Mouse (Mus musculus): ENCODE data around the gene Gm49380. TPM values are rescaled to one million over a fixed set of nuclear protein-coding genes. Genes with fewer than 3 reads are reported as not detected.

Gm49380 gene
- polyA plus RNA-seq, 1 experiment from 2014 or later, result not detected

DNA sequence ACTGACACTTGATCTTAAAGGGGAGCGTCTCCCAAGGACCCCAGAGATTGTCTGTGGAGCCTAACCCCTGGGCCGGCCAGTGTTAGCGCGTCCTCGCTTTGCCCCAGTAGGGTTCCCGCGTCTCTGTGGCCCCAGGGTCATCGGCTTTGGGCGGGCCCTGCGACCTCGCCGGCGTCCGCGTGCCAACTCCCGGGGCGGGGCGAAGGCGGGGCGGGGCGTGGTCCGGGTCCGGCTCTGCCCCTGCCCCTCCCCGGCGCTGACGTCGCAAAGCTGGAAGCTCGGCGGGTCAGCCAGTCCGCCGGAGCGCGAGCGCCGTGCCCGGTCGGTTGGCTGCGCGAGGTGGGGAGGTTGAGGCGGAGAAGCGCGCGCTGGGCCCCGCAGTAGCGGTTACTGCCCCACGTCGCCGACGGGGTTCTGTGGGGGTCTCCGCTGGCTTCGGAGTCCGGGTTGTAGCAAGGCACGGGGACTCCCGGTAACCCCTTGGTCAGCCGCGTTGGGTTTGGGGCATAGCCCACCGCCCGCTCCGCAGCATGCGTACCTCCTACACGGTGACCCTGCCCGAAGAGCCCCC lies 28.6 kb downstream of the Gm49380 start:
- H3K27me3 ChIP-seq, result peaks cover 30% of the 10 kb centered on the region
- peak; percentile 45 for ATAC-seq (ENCODE audit: low FRiP score, low read depth)

DNA sequence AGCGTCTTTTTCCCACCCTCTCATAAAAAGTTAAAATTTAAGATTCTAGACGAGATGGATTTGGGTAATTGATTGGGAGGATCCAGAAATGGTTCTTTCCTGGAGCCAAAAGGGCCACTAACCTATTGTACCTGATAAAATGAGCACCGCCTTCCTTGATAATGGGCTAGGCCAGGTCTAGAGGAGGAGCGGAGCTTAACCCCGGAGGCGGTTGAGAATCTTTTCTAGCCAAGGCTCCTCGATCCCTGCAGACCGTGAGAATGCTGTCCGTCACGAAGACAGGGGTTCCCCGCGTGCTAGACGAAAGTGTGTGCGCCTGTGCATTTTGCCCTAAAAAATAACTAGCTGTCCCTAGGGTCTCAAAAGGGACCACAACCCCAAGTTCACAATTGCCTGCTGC lies 29.1 kb downstream of the Gm49380 start:
- Histone ChIP-seq H3K4me3 (peak overlapping the region; percentile 53), H3K9ac (peak overlapping the region; percentile 49), H3K27ac (replicated peaks) (no peak overlapping the region), H3K27me3 (peaks cover 30% of the 10 kb centered on the region), H3K9me3 (no peaks in the 10 kb centered on the region), H3K36me3 (no peaks in the 10 kb centered on the region), H3K4me2 (peak overlapping the region; percentile 98), H3K4me1 (replicated peaks) (peaks cover 40% of the 10 kb centered on the region)
- 3% methylated on average over 14 of the region's 14 CpGs for WGBS
- no peak for ATAC-seq (ENCODE audit: low FRiP score, low read depth)

More for the DNA sequence above, 28.6 kb downstream of the Gm49380 start:
- WGBS, result under 1% methylated on average over 54 of the region's 62 CpGs
- Histone ChIP-seq H3K4me2 (peak overlapping the region; percentile 98), H3K4me3 (peak overlapping the region; percentile 53), H3K9ac (peak overlapping the region; percentile 49), H3K36me3 (no peaks in the 10 kb centered on the region), H3K4me1 (replicated peaks) (peaks cover 40% of the 10 kb centered on the region), H3K9me3 (no peaks in the 10 kb centered on the region), H3K27ac (replicated peaks) (no peak overlapping the region)

DNA sequence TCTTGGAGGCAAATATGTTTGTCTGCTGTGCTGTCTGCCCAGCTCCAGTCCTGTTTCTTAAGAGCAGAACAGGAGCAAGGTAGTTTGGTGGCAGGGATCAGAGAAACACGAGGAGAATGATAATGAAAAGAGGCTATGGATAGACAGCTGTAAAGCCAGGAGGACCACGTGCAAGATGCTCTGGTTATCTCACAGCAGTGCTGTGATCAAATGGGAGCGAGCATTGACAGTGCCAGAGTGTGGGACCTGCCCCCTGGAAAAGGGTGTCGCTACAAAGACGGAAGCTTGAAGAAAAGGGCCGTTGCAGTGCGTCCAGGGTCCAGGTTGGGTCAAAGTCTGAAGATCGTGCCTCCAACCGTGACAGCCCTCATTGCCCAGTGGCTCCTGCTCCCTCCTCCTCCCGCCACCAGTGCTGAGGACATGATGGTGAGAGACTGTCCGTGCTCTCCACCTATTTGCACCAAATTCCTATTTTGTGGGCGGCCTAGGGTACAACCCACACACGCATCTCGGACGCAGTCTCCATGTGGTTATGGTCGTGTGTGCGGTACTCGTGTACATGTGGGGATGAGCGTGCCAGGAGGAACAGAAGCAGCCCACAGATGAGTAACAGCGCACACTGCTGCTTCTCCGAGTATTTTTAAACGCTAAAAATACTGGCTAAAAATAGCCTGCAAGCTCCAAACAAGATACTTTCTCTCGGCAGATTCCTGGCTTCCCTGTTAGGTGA lies 29.7 kb downstream of the Gm49380 start:
- no peak overlapping the region for H3K9ac ChIP-seq
- H3K4me1 ChIP-seq (replicated peaks), result peaks cover 46% of the 10 kb centered on the region
- no peak for ATAC-seq (ENCODE audit: low FRiP score, low read depth)
- peak overlapping the region; percentile 53 for H3K4me3 ChIP-seq
- peaks cover 30% of the 10 kb centered on the region for H3K27me3 ChIP-seq
- 12% methylated on average over 23 of the region's 23 CpGs for WGBS
- no peak overlapping the region for H3K27ac ChIP-seq (replicated peaks)
- H3K4me2 ChIP-seq, result peak overlapping the region; percentile 98
- H3K36me3 ChIP-seq, result no peaks in the 10 kb centered on the region
- H3K9me3 ChIP-seq, result no peaks in the 10 kb centered on the region

DNA sequence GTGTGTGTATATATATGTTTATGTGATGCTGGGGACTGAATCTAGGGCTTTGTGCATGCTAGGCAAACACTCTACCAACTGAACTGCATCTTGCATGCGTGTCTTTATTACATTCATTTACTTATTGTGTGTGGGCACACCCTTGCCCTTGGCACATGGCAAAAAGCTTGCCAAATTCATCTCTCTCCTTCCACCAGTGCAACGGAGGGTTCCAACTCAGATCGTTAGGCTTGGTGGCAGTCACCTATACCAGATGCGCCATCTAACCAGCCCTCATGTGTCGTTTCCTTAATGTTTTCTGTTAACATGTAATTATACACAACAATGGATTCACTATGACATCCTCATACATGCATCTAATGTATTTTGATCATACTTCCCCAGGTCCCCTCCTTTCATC lies 31.0 kb downstream of the Gm49380 start:
- WGBS, result 84% methylated on average over 5 of the region's 5 CpGs
- Histone ChIP-seq H3K36me3 (no peaks in the 10 kb centered on the region), H3K27me3 (peaks cover 28% of the 10 kb centered on the region), H3K9me3 (no peaks in the 10 kb centered on the region), H3K4me2 (no peak overlapping the region), H3K4me1 (replicated peaks) (peaks cover 41% of the 10 kb centered on the region), H3K4me3 (no peak overlapping the region), H3K27ac (replicated peaks) (no peak overlapping the region), H3K9ac (no peak overlapping the region)
- ATAC-seq (ENCODE audit: low FRiP score, low read depth), result no peak

DNA sequence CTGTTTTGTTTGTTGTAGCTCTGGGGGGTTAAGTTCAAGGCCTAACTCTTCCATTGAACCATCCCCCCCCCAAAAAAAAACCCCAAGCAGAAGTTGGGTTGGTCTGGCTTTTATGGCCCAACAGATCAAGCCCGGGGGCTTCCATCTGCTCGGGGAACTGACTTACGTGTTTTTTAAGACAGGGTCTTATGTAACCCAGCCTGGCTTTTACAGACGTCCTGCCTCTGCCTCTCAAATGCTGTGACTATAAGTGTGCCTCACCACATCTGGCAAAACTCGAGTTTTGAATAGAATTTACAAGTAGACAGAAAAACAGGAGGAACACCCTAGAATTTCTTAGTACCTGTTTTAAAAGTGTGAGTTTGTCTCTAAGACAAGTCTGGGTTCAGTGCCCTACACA lies 31.7 kb downstream of the Gm49380 start:
- peaks cover 41% of the 10 kb centered on the region for H3K4me1 ChIP-seq (replicated peaks)
- no peaks in the 10 kb centered on the region for H3K36me3 ChIP-seq
- H3K4me2 ChIP-seq, result no peak overlapping the region
- no peak for ATAC-seq (ENCODE audit: low FRiP score, low read depth)
- H3K27ac ChIP-seq (replicated peaks), result no peak overlapping the region
- no peaks in the 10 kb centered on the region for H3K9me3 ChIP-seq
- no peak overlapping the region for H3K9ac ChIP-seq
- no peak overlapping the region for H3K4me3 ChIP-seq
- H3K27me3 ChIP-seq, result peaks cover 24% of the 10 kb centered on the region
- 82% methylated on average over 5 of the region's 5 CpGs for WGBS

DNA sequence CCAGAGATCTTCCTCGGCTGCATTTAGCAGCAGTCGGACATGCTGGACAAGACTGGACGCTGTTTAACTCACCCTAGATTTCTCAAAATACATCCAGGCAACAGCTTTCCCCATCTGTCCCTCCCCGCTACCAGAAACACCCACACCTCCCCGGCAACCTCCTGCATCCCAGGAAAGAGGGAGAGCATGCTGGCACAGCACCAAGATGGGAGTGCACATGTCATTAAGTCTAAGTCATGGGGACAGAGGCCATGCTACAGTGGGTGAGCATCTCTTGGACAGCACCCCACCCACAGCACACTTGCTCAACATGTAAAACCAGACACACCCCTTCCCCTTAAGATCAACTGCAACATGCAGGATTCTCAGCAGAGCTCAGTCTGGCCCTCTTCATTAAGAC lies 32.3 kb downstream of the Gm49380 start:
- H3K27me3 ChIP-seq, result peaks cover 18% of the 10 kb centered on the region
- H3K27ac ChIP-seq (replicated peaks), result no peak overlapping the region
- 67% methylated on average over 5 of the region's 5 CpGs for WGBS
- no peak overlapping the region for H3K4me3 ChIP-seq
- peaks cover 41% of the 10 kb centered on the region for H3K4me1 ChIP-seq (replicated peaks)
- no peak overlapping the region for H3K4me2 ChIP-seq
- no peak overlapping the region for H3K9ac ChIP-seq
- no peaks in the 10 kb centered on the region for H3K9me3 ChIP-seq
- H3K36me3 ChIP-seq, result no peaks in the 10 kb centered on the region
- no peak for ATAC-seq (ENCODE audit: low FRiP score, low read depth)

DNA sequence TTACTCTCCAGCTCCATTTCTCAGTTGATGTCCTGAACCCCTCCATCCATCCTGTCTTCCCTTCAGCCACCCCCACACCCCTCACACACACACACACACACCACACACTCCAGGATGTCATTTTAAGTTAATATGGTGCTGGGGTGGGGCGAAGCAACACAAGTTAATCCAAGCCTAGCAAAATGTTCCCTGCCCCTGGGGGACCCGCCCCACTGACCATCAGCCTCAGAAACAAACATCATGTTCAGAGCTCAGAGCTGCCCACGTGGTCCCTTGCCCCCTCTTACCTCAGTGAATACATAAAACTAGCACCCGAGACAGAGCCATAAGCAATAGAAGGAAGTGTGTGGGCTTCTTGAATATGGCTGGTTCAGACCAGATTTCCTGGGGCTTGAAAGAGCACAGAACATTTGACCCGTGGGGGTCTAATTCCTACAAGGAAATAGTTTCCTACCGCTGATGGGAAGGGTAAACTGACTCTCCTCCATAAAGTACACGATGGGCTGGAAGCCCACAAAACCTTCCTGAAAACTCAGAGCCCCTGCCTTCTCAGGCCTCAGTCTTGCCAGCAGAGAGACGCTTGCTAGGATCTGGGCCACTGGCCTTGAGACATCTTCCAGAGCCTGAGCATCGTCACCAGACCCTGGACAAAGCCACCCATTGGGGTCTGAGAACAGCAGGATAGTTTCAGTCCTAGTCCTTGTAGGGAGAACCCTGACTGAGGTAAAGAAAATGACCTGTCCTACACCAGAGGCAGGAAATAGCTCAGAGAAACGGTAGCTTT lies 33.1 kb downstream of the Gm49380 start:
- Histone ChIP-seq H3K9ac (no peak overlapping the region), H3K4me1 (replicated peaks) (peaks cover 34% of the 10 kb centered on the region), H3K4me3 (no peak overlapping the region), H3K9me3 (no peaks in the 10 kb centered on the region), H3K36me3 (no peaks in the 10 kb centered on the region), H3K27ac (replicated peaks) (no peak overlapping the region), H3K27me3 (peaks cover 14% of the 10 kb centered on the region), H3K4me2 (no peak overlapping the region)
- ATAC-seq (ENCODE audit: low FRiP score, low read depth), result no peak
- 77% methylated on average over 10 of the region's 10 CpGs for WGBS

DNA sequence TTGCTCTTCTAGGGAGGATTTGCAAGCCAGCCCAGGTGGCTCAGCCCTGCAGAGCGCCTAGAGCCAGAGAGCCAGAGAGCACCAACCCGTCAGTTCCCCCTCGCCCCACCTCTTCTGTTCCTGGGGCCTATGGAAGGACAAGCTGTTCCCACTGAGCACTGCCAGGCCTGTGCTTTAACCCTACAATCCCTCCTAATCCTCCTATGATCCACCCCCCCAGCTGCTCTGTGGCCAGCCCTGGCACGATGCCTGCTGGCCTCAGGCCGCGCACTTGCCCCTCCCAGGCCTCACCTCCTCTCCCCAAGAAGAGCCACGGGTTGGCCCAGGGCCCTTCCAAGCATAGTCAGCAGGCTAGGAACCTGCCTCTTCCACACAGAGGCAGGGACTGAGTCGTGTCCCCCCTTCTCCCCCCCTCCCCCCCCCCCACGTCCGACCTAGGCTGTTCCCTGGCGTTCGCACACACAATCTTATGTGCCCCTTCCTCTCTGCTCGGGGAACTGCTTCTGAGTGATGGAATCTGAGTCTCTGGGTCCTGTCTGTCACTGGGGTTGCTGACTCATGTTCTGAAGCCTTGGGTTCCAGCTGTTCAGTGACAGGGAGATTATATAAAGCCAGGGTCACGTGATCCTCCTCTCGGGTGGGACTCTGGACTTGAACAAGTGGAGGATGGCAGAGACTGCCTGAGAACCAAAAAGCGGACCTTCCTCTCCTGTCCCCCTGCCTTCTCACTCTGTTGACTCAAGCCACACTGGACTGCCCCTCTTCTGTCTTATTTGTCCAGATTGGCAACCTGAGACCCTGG lies 34.1 kb downstream of the Gm49380 start:
- no peaks in the 10 kb centered on the region for H3K9me3 ChIP-seq
- 0 out of 2 replicates have a peak overlapping the region, but pooled peaks have one; percentile 6 for H3K4me2 ChIP-seq
- 41% methylated on average over 15 of the region's 16 CpGs for WGBS
- H3K27ac ChIP-seq (replicated peaks), result no peak overlapping the region
- no peak overlapping the region for H3K4me3 ChIP-seq
- peaks cover 14% of the 10 kb centered on the region for H3K27me3 ChIP-seq
- ATAC-seq (ENCODE audit: low FRiP score, low read depth), result peak; percentile 73
- H3K36me3 ChIP-seq, result no peaks in the 10 kb centered on the region
- peaks cover 24% of the 10 kb centered on the region for H3K4me1 ChIP-seq (replicated peaks)
- H3K9ac ChIP-seq, result no peak overlapping the region

DNA sequence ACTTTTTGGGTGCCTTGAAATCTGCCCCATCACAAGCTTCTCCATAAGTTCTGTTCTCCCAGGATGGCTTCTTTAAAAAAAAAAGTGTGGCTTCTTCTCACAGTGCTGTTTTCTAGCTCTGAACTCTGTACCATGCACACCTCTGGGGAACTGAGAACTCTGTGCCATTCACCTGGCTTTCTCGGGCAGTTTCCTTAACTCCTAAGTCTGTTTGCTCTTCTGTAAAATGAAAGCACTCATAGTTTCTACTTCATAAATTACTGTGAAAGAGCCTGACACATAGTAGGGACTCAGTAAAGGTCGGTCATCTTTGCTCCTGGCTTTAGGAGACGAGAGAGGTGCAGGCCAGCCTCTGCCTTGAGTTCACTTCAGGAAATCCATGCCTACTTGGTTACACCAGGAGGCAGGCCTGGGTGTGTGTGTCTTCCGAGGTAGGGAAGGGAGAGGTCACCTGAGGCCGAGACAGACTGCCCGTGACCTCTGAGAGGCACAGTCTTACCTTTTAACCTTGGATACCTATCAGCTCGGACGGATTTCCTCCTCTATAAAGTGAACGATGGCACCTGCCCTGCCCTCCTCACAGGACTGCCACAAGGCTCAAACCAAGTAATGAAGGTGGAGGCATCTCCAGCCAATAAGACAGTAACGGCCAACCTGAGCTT lies 35.0 kb downstream of the Gm49380 start:
- no peak for ATAC-seq (ENCODE audit: low FRiP score, low read depth)
- no peaks in the 10 kb centered on the region for H3K9me3 ChIP-seq
- H3K4me1 ChIP-seq (replicated peaks), result peaks cover 18% of the 10 kb centered on the region
- no peaks in the 10 kb centered on the region for H3K36me3 ChIP-seq
- H3K4me3 ChIP-seq, result no peak overlapping the region
- no peak overlapping the region for H3K9ac ChIP-seq
- peaks cover 10% of the 10 kb centered on the region for H3K27me3 ChIP-seq
- WGBS, result 85% methylated on average over 10 of the region's 10 CpGs
- H3K27ac ChIP-seq (replicated peaks), result no peak overlapping the region
- 0 out of 2 replicates have a peak overlapping the region, but pooled peaks have one; percentile 6 for H3K4me2 ChIP-seq

DNA sequence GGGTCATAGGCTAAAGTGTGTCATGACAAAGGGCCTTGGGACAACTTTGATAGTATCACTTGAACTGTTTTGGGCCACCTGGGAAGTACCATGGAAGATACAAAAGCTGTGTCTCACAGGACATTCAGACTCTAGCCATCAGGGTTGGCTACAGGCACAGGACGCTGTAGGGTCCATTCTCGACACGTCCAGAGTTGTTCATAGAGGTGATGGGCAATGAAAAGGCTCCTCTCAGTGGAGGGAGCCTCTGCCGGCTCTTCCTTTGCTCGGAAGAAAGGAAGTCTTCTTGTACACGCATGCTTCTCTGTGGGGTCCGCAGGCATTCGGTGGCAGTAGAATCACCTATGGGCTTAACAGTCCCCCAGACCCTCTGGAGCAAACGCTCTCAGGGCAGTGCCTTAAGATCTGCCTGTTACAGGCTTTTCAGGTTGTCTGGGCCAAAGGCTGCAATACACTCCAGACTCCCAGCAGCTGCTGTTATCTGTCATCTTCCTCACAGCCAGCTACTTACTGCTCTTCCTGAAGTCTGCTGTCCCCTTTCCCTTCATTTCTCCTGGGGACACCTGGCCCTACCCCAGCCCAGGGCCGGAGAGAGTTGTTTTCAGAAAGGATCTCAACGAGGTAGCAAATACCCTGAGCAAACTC lies 35.9 kb downstream of the Gm49380 start:
- no peak overlapping the region for H3K4me2 ChIP-seq
- no peak for ATAC-seq (ENCODE audit: low FRiP score, low read depth)
- H3K27ac ChIP-seq (replicated peaks), result no peak overlapping the region
- H3K4me1 ChIP-seq (replicated peaks), result peaks cover 22% of the 10 kb centered on the region
- peaks cover 3% of the 10 kb centered on the region; the same call in 1 of the 2 replicates for H3K27me3 ChIP-seq
- 86% methylated on average over 11 of the region's 11 CpGs for WGBS
- no peak overlapping the region for H3K4me3 ChIP-seq
- H3K9ac ChIP-seq, result no peak overlapping the region
- H3K36me3 ChIP-seq, result no peaks in the 10 kb centered on the region
- H3K9me3 ChIP-seq, result no peaks in the 10 kb centered on the region

DNA sequence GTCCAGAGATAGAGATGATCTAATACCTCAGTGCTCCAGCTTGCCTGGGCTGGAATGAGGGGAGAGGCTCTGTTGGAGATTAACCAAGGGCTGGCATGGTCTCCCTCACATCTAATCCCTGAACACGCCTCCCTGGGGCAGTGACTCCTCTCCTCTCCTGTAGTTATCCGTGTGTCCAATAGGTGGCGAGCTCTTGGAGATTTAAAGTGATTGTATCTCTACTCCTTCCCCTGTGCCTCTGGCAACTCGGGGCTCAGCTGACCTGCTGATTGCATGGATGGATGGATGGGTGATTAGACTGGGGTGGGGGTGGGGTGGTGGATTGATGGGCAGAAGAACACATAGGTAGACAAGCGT lies 36.6 kb downstream of the Gm49380 start:
- no peak for ATAC-seq (ENCODE audit: low FRiP score, low read depth)
- peaks cover 29% of the 10 kb centered on the region for H3K4me1 ChIP-seq (replicated peaks)

More for the DNA sequence above, 36.6 kb downstream of the Gm49380 start:
- Histone ChIP-seq H3K36me3 (no peaks in the 10 kb centered on the region), H3K4me3 (no peak overlapping the region), H3K27ac (replicated peaks) (no peak overlapping the region), H3K27me3 (no peaks in the 10 kb centered on the region), H3K4me2 (no peak overlapping the region), H3K9ac (no peak overlapping the region), H3K9me3 (no peaks in the 10 kb centered on the region)
- WGBS, result 16% methylated on average over 5 of the region's 5 CpGs
